Mouse (Mus musculus) midbrain, postnatal 0 days (tissue): ENCODE results near the gene Gpnmb. TPM values are rescaled to one million over a fixed set of nuclear protein-coding genes. Genes with fewer than 3 reads are reported as not detected.

Experiments used
- ATAC-seq: fragments of 200-750 bp; cut with Nextera tagmentation; 2 replicates; pipeline ENCODE4 v1.8.0; 2017; ENCODE audit warnings: moderate number of reproducible peaks, mild to moderate bottlenecking, moderate TSS enrichment, moderate library complexity; ENCODE audit not compliant: low FRiP score
- DNase-seq: peaks from one replicate; pipeline ENCODE4 v3.0.0-alpha.2; 2015; ENCODE audit warnings: low spot score
- H3K27ac ChIP-seq: fragments of 300-500 bp; sonication (generic); 2 replicates; pipeline ENCODE4 v1.5.1; 2014; ENCODE audit warnings: low read depth, mild to moderate bottlenecking, low read length, mixed read lengths
- H3K27me3 ChIP-seq: fragments of 300-500 bp; sonication (generic); 2 replicates; pipeline ENCODE4 v1.6.1; 2014; ENCODE audit warnings: low read length, control low read depth, mixed read lengths; ENCODE audit not compliant: insufficient read depth
- H3K36me3 ChIP-seq: fragments of 300-500 bp; sonication (generic); 2 replicates; pipeline ENCODE4 v1.6.1; 2014; ENCODE audit warnings: low read length, control low read depth, mixed read lengths; ENCODE audit not compliant: insufficient read depth
- H3K4me1 ChIP-seq: fragments of 300-500 bp; sonication (generic); 2 replicates; pipeline ENCODE4 v1.6.1; 2014; ENCODE audit warnings: mild to moderate bottlenecking, control low read depth, antibody characterized with exemption, low read length, mixed read lengths; ENCODE audit not compliant: insufficient read depth
- H3K4me2 ChIP-seq: fragments of 300-500 bp; sonication (generic); 2 replicates; pipeline ENCODE4 v1.6.1; 2014; ENCODE audit warnings: low read depth, mild to moderate bottlenecking, low read length, mixed read lengths; ENCODE audit not compliant: poor library complexity, severe bottlenecking
- H3K4me3 ChIP-seq: fragments of 300-500 bp; sonication (generic); 2 replicates; pipeline ENCODE4 v1.5.1; 2014; ENCODE audit warnings: low read depth, mild to moderate bottlenecking, low read length, moderate library complexity
- H3K9ac ChIP-seq: fragments of 300-500 bp; sonication (generic); replicated peaks from 2 replicates; pipeline ENCODE4 v1.6.1; 2014; ENCODE audit warnings: mild to moderate bottlenecking, low read length, moderate library complexity, mixed read lengths; ENCODE audit not compliant: poor library complexity, severe bottlenecking
- H3K9me3 ChIP-seq: fragments of 300-500 bp; sonication (generic); 2 replicates; pipeline ENCODE4 v1.6.1; 2016; ENCODE audit warnings: low read length, control low read depth
- CTCF ChIP-seq: IDR thresholded peaks from 2 replicates; pipeline ENCODE4 v1.5.1; 2016; ENCODE audit warnings: antibody characterized with exemption, mild to moderate bottlenecking
- WGBS: fragments of 180-500 bp; shearing (Covaris S2); extraction: QIAGEN DNeasy Blood & Tissue Kit; methylation state at CpG from one replicate; pipeline ENCODE4 v1.1.7; 2014; 5-methylcytosine and 5-hydroxymethylcytosine counted together
- polyA plus RNA-seq: library from polyadenylated mRNA; unstranded; fragments of >200 nt; fragmentation: Nextera tagmentation; extraction: Ambion mirVana; gene quantifications from 2 replicates; pipeline ENCODE4 v1.2.1, GENCODE M21; 2015
- total RNA-seq: library from RNA; depleted of rRNA; stranded (reverse); fragments of >200 nt; gene quantifications from 2 replicates; pipeline ENCODE4 v1.2.3, GENCODE M21; 2014; rRNA removed

Gpnmb gene
- total RNA-seq (0.38 and 1.5 TPM in 2 replicates), polyA plus RNA-seq (0.40 and 0.77 TPM in 2 replicates)

GRCm38 (mm10) chr6:49036275-49037267 is at the start of gene Gpnmb:
Gene Gpnmb (plus strand): TSS chr6:49036546.
- Histone ChIP-seq H3K4me1 (no peaks in the 10 kb centered on the region; the same call in 1 of the 2 replicates), H3K9ac (no peak within 1 kb of the TSS), H3K9me3 (no peaks in the 10 kb centered on the region), H3K4me3 (no peak within 1 kb of the TSS), H3K4me2 (no peak within 1 kb of the TSS), H3K27me3 (peaks cover 6% of the 10 kb centered on the region; the same call in 1 of the 2 replicates), H3K27ac (no peak within 1 kb of the TSS), H3K36me3 (no peaks in the 10 kb centered on the region)
- no peak for TF ChIP-seq CTCF
- 46% methylated on average over 28 of the region's 28 CpGs for WGBS
- DNase-seq (no peak), ATAC-seq (no peak)

- 95% methylated on average over 5 of the region's 5 CpGs for WGBS
- Histone ChIP-seq H3K4me1 (no peaks in the 10 kb centered on the region), H3K4me3 (no peak overlapping the region), H3K36me3 (no peaks in the 10 kb centered on the region), H3K27me3 (no peaks in the 10 kb centered on the region), H3K4me2 (no peak overlapping the region), H3K9me3 (no peaks in the 10 kb centered on the region), H3K9ac (no peak overlapping the region), H3K27ac (no peak overlapping the region)
- DNase-seq (no peak), ATAC-seq (no peak)
- TF ChIP-seq CTCF: no peak
Measured at GRCm38 (mm10) chr6:48989971-48990370, 46.4 kb upstream of the Gpnmb start.

- DNase-seq (no peak), ATAC-seq (no peak)
- H3K36me3 ChIP-seq: no peaks in the 10 kb centered on the region
- no peak overlapping the region for H3K27ac ChIP-seq
- no peak overlapping the region for H3K4me3 ChIP-seq
- no peak overlapping the region for H3K9ac ChIP-seq
- H3K9me3 ChIP-seq: no peaks in the 10 kb centered on the region
- H3K4me1 ChIP-seq: no peaks in the 10 kb centered on the region
- no peak overlapping the region for H3K4me2 ChIP-seq
- TF ChIP-seq CTCF: no peak
- H3K27me3 ChIP-seq: no peaks in the 10 kb centered on the region
- WGBS: 77% methylated on average over 4 of the region's 4 CpGs
Measured at GRCm38 (mm10) chr6:48991991-48992390, 44.4 kb upstream of the Gpnmb start.

DNA sequence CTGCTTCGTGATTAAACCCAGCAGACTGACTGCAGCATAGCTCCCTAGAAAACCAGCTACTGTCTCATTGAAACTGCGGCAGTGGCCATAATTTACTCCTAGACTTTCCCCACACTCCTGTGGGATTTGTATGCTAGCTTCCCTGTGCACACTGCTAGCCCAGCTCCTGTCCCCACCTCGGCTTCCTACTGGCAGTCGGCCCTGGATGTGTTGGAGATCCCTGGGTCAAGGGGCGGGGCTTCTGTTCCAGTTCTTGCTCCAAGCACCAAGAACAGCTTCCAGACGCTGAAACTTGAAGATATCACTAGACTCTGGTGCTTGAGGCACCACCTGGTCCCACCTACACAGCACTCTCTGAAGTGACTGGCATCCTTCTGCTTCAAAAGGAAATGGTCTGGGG is 38.2 kb upstream of the Gpnmb start:
- H3K27me3 ChIP-seq: no peaks in the 10 kb centered on the region
- ATAC-seq: no peak
- no peak for TF ChIP-seq CTCF
- H3K4me3 ChIP-seq: no peak overlapping the region
- DNase-seq: no peak
- H3K36me3 ChIP-seq: no peaks in the 10 kb centered on the region
- H3K4me2 ChIP-seq: no peak overlapping the region
- H3K27ac ChIP-seq: no peak overlapping the region
- no peak overlapping the region for H3K9ac ChIP-seq
- no peaks in the 10 kb centered on the region for H3K9me3 ChIP-seq
- no peaks in the 10 kb centered on the region for H3K4me1 ChIP-seq
- WGBS: 76% methylated on average over 6 of the region's 6 CpGs

GRCm38 (mm10) chr6:48998796-48999195 is 37.5 kb upstream of the Gpnmb start:
- Histone ChIP-seq H3K9ac (no peak overlapping the region), H3K27ac (no peak overlapping the region), H3K4me2 (no peak overlapping the region), H3K4me1 (no peaks in the 10 kb centered on the region), H3K4me3 (no peak overlapping the region), H3K27me3 (no peaks in the 10 kb centered on the region), H3K36me3 (no peaks in the 10 kb centered on the region), H3K9me3 (no peaks in the 10 kb centered on the region)
- no peak for DNase-seq
- 90% methylated on average over 4 of the region's 4 CpGs for whole genome bisulfite sequencing
- TF ChIP-seq CTCF: no peak
- no peak for ATAC-seq

DNA sequence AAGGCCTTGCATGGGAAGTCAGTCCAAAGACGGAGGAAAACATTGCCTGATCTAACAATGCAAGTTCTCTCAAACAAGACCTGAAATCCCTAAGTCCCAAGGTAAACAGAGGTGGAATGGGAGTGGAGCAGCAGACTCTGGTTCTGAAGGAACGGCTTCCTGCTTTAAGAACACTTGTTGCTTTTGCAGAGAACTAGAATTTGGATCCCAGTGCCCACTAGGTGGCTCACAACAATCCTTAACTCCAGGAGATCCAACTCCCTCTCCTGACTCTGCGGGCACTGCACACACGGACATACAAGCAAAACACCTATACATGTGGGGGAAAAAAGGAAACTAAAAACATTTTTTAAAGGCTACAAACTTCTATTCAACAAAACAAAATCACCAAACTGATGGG is 33.0 kb upstream of the Gpnmb start:
- DNase-seq: peak; percentile 17
- Histone ChIP-seq H3K9ac (no peak overlapping the region), H3K27ac (no peak overlapping the region), H3K9me3 (no peaks in the 10 kb centered on the region), H3K27me3 (no peaks in the 10 kb centered on the region), H3K4me2 (no peak overlapping the region), H3K36me3 (no peaks in the 10 kb centered on the region), H3K4me3 (no peak overlapping the region), H3K4me1 (no peaks in the 10 kb centered on the region; the same call in 1 of the 2 replicates)
- ATAC-seq: no peak
- WGBS: 49% methylated on average over 4 of the region's 4 CpGs
- TF ChIP-seq CTCF: peak; percentile 58
